Mouse (Mus musculus): ENCODE results near the gene Shb.

Shb gene
- long read RNA-seq, experiment 1, partial matches to known transcripts, result 2 of 7 reads
- long read RNA-seq, experiment 1, other reads (novel, unspliced or antisense), result 3 of 7 reads
- long read RNA-seq, experiment 2, partial matches to known transcripts, result 0 of 4 reads
- long read RNA-seq, experiment 2, other reads (novel, unspliced or antisense), result 2 of 4 reads

DNA sequence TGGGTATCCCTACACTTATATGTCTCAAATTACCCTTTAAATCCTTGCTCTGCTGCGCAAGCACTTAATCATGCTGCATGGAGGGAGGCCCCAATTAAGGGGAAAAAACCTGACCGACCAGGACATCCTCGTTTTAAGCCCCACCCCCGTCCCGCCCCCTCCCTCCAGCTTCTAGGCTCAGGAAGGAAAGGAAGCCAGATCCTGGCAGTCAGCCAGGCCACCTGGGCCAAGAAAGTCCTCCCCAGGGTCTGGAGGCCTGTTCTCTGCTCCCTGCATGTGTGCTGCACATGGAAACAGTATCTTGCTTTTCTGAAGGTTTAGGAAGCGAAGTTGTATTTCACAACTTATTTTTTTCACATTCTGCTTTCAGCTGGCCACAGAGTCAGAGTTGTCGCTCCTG, at the start of gene Shb:
Gene Shb, minus strand, starts transcription at position 96 of the 400 bp plus-strand sequence.
- intact Hi-C loops (cut with DNase I), result no loop called here

DNA sequence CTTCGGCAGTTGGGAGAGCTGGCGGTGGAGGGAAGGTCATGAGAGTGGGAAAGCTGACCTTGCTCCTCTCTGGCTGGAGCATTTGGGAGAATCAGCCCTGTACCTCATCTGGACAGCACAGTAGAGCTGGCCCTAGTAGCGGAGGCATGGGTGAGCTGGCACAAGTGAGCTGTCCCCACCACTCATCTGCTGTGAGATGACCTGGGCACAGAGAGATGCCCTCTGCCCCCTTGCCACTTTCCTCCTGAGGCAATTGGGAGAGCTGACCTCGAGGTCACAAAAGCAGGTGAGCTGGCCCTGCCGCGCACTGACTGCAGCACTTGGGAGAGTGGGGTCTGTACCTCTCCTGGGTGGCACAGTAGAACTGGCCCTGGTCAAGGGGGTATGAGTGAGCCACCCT, 48.8 kb upstream of the Shb start:
- intact Hi-C loops (cut with DNase I), result no loop called here

DNA sequence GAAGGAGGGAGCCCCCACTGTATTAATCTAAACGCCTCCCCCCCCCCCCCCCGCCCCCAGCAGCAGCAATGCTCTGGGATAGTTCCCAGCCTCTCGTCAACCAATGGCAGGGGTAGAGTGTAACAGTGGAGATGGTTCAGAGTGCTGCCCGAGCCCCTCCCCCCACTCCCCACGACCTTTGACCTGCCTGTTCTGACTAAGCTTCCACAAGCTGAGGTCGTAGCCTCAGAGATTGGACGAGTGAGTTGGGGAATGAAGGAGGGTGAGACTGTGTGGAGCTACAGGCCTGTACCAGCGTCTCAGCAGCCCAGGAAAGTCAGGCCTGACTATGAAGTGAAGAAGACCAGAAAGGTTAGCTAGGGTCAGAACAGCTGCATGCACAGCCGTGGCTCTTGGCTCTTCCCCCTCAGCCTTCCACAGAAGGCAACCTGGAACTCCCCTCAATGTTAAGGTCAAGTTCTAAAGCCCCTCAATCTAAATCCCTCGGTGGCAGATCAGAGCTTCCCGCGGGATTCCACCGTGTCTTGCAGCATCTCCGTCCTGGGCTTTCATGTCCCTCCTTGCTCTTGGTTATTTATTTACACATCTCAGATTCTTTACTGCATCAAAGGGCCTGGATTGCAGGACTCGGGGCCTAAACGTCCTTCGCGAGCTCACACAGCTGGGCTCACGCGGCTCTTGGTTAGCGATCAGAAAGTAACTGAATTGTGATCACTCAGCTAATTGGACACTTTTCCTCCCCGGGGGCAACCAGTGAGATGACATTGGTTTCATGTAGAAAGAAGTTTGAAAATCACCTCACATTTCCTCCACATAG, 46.5 kb upstream of the Shb start:
- intact Hi-C loops (cut with DNase I), result no loop called here

DNA sequence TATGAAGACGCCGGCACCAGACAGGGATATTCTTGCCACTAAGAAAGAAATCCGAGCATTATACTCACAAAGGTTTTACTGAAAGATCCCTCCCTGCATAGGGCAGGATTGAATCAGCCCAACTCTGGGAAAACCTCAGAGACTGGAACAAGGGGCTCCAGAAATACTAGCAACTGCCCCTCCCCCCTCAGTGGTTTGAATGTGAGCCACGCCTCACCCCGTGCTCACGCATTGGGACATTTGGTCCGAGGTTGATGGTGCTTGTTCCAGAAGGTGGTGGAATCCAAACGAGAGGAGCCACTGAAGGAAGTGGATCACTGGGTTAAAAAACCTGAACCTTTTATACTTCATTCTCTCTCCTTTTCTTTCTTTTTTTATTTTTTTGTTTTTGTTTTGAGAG, 45.4 kb upstream of the Shb start:
- intact Hi-C loops (cut with DNase I), result no loop called here

DNA sequence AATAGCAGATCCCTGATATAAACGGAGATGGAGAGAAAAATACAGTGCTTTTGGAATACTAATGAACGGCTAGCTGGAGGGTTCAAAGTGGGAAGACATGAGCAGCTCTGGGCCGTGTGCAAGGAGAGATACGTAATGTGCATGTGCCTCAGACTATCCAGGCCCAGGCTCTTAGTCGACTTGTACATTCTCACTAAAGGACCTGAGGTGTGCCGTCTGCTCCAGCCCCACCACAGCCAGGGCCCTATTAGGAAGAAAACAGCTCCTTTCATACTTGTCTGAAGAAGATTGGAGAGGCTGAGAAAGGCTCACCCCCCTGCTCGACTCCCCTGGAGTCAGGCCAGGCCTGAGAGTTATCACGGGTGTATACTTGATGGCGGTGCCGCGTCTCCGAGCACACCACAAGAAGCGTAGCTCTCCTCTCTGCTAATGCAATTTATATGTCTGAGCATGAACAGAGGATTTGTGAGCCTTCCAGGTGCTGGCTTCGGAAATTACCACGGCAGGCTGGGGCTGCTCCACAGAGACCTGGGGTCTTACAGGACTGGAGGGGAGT, 42.4 kb upstream of the Shb start:
- intact Hi-C loops (cut with DNase I), result no loop called here

DNA sequence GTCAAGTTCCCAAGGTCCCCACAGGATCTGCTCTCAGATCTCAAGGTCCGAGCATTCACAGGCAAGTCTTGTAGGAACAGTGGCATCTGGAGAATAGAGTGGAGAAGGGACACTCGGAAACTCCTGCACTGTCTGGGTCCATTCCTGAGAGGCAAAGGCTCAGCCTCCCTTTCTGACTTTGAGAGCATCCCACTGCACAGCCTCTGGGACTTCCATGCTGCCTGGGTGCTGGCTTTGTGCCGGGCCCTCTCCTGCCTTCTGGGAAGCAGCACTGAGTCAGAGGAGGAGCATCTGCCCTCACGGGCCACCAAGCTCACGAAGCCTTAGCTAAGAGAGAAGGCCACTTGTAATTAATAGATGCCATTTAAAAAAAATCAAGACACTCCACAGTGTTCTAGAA, 37.3 kb upstream of the Shb start:
- intact Hi-C loops (cut with DNase I), result loop anchor here (5.0 kb wide), 1 partner anchor 38 kb away; no protein-coding TSS in a partner anchor

DNA sequence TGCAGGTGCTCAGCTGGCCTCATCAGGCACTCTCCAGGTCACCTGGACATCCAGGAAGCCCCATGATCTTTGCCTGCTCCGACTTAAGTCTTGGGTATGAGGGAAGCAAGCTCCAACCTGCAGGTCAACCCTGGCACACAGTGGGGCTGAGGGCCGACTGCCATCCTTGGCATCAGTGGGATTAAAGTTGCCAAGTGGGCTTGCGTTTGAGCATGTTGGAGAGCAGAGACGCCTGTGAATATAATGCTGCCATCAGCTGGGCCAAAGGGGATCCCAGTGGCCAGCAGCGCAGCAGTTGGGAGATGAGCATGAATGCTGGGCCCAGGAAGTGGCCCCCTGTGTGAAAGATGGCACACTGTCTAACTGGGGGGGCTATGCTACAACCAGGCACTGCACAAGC, 25.9 kb upstream of the Shb start:
- intact Hi-C loops (cut with DNase I), result no loop called here

DNA sequence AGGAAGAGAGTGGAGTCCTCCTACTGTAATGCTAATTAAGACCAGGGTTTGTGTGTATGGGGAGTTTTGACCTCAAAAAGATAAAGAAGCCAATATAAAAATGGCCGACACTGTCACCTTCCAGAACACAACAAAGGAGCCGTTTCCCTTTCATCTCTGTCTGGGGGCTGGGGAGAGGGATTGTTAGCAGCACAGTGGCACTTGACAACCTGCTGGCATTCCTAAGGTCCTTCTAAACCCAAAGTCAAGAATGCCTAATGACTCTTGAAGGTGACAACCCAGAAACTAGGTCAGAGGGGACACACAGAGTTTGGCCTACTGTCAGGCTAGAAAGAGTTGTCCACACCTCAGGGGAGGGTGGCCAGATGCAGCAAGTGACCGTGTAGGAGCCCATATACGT, 20.3 kb upstream of the Shb start:
- intact Hi-C loops (cut with DNase I), result loop anchor here (5.0 kb wide), 2 partner anchors 60 to 220 kb away; no protein-coding TSS in a partner anchor

DNA sequence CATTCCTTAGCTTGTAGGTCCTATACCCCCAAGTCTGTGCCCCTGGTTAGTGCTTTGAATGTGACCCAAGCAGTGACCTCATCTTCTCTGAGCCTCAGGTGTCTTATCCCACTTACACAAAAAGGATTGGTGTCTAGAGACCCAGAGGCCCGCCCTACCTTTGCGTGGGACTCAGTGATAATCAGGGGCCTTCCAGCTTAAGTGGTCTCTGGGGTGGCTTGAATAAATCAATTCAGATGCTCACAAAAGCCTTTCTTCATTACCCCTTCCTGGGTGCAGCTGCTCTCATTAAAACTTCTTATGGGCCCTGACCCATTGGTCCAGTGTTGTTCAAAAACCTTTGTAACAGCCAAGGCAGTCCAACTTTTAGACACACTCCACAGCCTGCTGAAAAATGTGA, 18.7 kb upstream of the Shb start:
- intact Hi-C loops (cut with DNase I), result loop anchor here (5.0 kb wide), 2 partner anchors 61 to 221 kb away; no protein-coding TSS in a partner anchor

DNA sequence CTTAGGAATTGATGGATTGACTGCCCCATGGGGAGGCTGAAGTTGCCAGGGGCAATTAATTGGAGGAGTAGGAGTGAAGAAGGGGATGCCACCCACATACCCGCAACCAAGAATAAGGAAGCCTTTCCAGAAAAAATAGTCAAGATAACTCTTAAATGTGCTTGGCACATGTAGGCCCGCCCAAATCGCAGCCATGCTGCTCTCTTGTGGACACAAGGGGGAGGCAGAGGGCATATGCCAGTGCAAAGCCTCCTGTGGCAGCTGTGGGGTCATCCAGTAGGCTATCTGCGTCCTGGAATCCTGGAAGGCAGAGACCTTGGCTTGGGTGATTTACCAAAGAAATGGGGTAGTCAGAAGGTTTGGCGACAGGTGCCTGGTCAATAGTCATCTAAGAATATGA, 17.2 kb upstream of the Shb start:
- intact Hi-C loops (cut with DNase I), result no loop called here

DNA sequence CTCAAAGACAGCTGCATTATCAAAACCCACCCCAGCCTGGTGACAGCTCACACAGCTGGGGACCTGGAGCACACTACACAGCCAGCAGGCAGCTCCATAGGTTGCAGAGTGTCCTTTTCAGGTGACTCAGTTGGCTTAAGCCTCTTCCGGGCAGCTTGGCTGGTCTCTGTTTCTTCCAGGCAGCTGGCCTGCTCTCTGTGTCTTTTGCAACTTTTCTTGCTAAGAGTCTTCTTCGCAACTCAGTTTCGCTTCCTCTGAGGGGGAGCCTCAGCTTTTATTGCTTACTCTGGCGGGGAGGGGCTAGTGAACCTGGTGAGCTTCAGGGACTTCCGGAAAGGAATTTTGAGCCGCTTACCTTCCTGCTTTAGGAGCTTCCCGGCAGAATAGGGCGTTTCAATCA, 13.6 kb upstream of the Shb start:
- intact Hi-C loops (cut with DNase I), result no loop called here

DNA sequence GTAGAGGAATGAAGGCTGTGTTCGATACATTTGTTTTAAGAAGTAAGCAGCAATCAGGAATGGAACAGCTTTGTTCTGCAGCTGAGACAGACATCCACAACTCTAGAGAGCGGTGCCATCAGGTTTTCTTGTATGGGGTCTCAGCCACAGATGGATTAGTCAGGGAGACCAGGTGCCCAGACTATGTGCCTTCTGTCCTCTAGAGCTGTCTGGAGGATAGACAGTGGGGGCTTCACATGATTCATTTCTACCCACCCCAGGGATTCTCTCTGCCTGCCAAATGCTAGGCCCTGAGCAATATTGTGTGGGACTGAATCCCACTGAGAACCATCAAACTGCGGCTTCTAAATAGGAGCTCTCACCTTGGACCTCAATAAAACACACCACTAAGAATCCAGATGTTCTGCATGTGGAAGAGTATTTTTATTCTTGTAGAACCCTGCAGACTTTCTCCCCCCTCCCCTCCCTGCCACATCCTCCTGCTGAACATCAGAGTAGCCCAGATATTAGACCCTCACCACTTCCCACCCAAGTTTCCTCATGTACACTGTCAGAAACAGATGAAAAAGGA, 11.3 kb upstream of the Shb start:
- intact Hi-C loops (cut with DNase I), result no loop called here

DNA sequence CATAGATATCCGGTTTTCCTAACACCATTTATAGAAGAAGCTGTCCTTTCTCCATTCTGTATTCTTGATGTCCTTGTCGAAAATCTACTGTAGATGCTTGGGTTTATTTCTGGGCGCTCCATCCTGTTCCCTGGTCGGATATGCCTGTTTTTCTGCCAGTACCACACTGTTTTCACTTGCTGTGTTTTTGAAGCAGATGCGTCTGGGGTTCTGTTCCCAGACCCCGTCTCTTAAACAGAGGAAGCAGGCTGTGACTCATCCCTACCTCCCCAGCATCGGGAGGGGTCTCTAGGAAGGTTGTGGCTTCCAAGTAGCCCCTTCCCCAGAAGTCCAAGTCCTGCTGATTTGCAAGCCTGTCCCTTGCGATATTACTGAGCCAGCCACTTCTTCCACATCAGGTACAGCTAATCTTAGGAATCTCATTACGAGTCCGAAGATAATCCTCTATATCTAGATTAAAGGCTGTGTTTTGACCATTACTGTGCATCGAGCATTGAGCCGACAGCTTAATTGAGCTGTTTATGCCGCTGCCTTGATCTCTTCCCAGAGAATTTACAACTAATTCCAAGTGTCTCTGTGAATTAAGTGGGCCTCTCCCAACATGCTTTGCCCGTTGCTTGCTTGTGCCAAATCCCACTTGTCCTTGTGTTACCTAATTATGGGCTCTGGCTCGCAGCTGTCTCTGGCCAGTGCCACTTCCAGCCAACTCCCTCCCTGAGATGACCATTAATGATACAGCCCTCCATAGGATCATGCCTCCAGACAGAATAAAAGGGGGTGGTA, 8.1 kb upstream of the Shb start:
- intact Hi-C loops (cut with DNase I), result no loop called here

DNA sequence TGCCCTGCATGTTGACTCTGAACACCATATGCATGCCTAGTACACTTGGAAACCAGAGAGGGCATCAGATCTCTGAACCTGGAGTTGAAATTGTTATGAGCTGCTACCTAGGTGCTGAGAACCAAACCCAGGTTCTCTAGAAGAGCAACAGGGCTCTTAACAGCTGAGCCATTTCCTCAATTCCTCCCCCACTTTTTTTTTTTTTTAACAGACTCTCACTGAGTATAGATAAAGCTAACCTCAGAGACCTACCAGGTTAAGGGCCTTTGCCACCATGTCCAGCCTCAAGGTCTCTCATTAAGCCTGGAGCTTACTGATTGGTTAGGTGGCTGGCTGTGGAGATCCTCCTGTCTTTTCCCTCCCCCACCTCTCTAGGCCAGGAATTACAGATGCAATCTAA, 6.9 kb upstream of the Shb start:
- intact Hi-C loops (cut with DNase I), result no loop called here

DNA sequence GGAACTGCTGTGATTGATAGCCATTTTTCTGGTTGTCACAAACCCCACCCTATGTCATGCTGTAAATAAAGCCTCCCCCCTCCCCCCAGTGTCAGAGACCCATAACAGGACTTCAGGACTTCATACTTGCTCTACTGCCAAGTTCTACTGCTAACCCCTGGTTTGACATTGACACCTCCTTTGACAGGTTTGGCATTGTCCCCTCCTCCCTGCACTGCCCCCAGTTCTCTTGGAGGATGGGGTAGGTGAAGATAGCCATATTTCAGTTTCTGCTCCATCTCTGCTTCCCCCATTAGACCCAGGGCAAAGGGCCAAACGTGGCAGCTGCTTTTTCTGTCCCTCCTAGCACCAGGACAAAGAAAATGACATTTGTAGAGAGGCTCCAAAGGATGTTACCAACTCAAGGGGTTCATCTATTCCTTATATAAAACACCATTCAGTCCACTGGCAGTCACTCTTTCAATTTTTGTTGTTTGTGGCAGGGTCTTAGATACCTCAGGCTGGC, 1.2 kb upstream of the Shb start:
- intact Hi-C loops (cut with DNase I), result no loop called here

DNA sequence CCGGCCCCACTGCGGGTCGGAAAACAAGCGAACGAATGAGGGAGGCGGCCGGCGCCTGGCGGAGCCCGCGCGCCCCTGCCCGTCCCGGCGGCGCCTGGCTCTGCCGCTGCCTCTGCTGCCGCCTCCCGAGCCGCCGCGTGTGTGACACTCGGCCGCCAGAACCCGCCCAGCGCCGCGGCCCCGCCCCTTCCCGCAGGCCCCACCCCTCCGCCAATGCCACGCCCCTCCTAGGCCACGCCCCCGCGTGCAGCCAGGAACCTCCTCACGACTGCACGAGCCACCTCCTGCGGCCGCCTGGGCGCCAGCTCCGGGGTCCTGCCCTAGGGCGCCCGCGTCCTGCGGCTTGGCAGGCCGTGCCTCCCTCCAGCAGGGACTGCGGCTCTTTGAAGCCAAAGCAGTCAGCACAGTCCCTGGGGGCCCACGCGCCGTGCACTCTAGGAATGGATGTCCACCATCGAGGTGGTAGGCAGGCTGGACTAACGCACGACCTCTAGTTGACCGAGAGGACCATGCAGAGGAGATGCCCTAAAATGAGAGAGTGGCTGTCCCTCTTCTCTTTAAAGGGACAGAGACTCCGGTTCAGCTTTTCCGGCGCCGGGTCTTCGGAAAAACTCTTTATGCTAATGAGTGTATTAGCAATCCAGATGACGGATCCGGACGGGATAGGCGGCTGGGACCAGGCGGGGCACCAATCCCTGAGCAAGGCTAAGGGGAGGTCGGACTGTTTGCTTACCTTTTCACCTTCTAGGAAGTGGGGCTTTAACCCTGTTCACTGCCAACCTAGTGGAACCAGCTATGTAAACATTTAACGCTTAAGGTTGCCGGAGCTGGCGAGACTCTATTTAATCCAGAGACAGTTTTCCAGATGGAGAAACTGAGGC, 1.4 kb downstream of the Shb start:
- intact Hi-C loops (cut with DNase I), result no loop called here

DNA sequence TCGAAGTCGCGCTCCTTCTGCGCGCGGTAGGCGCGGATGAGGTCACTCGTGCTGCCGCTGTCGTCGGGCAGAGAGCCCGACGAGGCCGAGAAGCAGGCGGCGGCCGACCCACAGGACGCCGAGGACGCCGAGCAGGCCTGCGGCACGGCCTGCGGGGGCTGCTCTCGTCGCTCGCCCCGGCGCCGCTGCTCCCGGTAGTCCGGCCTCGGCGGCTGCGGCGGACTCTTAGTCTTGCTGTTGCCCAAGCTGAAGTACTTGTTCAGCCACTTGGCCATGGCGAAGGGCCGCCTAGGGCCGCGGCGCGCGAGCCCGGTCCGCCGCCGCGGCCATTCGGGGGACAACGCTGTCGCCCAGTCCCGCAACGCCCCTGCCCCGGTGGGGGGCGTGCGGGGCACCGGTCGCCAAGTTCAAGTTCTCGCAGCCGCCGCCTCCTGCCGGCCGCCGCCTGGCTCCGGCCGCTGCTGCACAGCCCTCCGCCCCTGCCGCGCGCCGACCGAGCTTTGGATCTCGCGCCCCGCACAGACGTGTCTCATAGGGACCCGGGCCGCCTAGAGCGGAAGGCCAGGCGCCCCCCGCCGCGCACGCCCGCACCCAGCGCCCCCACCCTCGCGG, 2.2 kb downstream of the Shb start:
- intact Hi-C loops (cut with DNase I), result loop anchor here (5.0 kb wide), 3 partner anchors 43 to 108 kb away; no protein-coding TSS in a partner anchor

DNA sequence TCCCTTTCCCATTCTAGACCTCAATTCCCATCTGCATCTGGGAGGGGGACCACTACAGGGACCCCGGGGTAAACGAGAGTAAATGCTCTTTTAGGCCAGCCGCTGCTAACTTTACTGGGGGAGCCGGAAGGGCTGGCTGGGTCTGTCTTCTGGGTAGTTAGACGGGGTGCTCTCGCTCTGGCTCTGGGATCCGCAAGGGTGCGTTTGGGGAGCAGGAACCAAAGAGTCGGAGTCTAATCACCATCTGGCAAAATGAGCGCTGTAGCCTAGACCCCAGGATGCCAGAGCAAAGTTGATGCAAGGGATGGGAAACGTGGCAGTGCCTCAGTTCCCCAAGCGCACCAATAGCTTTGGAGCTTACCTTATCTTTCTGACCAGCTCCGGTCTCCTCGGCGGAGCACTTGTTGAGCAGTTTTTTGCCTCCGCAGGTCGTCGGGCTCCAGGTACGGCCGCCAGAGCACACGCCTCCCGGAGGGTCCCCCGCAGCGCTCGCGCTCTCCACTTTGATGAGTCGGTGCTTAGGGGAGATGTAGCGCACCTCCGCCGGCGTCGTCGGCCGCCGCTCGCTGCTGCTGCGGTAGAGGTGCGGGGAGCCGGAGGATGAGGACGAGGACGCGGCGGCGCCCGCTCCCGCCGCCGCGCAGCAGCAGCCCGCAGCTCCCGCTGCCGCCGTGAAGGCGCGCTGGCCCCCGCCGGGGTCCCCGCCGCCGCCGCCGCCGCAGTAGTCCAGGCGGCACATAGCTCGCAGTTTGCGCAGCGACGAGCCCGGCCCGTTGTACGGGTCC, 2.9 kb downstream of the Shb start:
- intact Hi-C loops (cut with DNase I), result loop anchor here (5.0 kb wide), 3 partner anchors 42 to 107 kb away; no protein-coding TSS in a partner anchor
